Mouse (Mus musculus): ENCODE measurements around the gene Zan. TPM values are rescaled to one million over a fixed set of nuclear protein-coding genes. Genes with fewer than 3 reads are reported as not detected.

Zan gene
- polyA plus RNA-seq (2012; rRNA removed), result 0.02 and 0.06 TPM in 2 replicates

DNA sequence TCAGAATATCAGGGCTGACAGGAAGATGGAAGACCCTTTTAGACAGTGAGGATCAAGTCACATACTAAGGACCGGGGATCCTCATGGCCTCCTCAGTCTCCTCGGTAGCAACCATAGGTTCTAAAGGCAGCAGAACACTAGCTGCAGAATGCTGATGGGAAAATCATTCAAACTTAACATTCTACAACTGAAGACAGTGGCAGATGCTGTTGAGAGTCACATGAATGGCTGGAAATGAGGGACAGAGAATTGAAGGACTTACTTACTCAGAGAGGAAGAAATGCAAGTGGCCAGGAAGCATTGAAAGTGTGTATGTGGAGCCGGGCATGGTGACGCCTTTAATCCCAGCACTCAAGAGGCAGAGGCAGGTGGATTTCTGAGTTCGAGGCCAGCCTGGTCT lies at the start of gene Zan:
Gene Zan (minus strand): TSS at position 101 of the 400 bp plus-strand sequence.
- DNase-seq (ENCODE audit: low read depth in 1 of 2, low spot score in 2 of 2), result no peak
- H3K27me3 ChIP-seq (ENCODE audit: control insufficient read depth, insufficient read depth, low read length), result no peaks in the 10 kb centered on the region
- WGBS, result 81% methylated on average over 5 of the region's 5 CpGs
- H3K36me3 ChIP-seq (ENCODE audit: control insufficient read depth, insufficient read depth, low read length), result no peaks in the 10 kb centered on the region
- no peaks in the 10 kb centered on the region for H3K4me1 ChIP-seq (ENCODE audit: control insufficient read depth, insufficient read depth, insufficient read length)
- no peak within 1 kb of the TSS for H3K4me3 ChIP-seq (ENCODE audit: extremely low read depth, insufficient read depth, insufficient read length)
- TF ChIP-seq POLR2A (IDR thresholded peaks at IDR 0.05; ENCODE audit: low read depth, low read length) (no peak), CTCF (IDR thresholded peaks at IDR 0.05; ENCODE audit: extremely low read depth, insufficient read depth, insufficient read length, insufficient replicate concordance) (no peak)
- H3K27ac ChIP-seq (ENCODE audit: insufficient read depth, low read length), result no peak within 1 kb of the TSS

DNA sequence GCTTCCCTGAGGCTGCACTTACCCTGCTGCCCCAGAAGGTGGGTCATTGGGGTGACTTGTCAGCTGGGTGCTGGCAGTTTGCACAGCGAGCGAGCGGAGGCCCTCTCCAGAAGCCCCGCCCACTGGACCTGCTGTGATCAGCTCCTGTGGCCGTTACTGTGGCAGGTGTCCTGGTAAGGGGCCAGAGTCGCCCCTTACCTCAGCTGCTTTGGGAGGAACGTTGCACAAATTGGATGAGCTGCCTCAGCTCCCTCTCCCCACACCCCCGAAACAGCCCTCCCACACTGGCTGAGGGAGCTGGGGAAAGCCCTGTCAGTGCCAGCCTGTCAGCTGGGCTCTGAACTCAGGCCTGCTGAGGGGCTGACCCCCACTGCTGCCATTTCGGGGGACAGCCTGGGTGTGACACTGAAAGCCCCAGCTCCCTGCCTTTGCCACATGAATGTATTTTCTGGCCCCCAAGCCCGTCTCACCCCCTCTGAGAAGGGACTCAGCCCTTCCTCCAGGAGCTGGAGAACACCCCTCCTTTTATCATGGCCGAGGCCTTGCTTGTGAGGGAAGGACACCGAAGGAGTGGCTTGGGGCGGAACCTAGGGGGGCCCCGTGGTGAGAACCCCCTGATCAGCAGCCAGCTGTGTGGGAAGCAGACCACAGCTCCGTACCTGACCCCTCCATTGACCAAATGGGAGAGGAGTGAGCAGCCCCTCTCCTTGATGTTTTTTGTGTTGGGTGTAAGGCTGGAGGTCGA lies 49.5 kb upstream of the Zan start:
- Histone ChIP-seq H3K27me3 (ENCODE audit: control insufficient read depth, insufficient read depth, low read length) (no peaks in the 10 kb centered on the region), H3K27ac (ENCODE audit: insufficient read depth, low read length) (0 out of 2 replicates have a peak overlapping the region, but pooled peaks have one; percentile 24)
- WGBS, result 50% methylated on average over 16 of the region's 16 CpGs

DNA sequence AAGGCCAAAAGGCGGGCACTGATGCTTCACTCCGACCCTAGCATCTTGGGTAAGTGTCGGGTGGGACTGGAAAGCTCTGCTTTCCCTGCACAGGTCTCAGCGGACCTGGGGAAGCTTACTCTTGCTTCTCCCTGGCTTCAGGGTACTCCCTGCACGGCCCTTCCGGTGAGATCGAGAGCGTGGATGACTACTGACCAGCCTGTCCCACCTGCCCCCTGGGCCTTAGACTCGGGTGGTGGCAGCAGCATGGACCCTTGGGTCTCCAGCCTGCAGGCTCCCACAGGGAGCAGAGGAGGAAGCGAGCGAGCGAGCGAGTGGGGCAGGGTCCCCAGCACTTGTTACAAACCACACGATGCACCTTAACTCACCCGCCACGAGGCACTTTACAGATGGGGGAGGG lies 48.6 kb upstream of the Zan start:
- Histone ChIP-seq H3K4me3 (ENCODE audit: extremely low read depth, insufficient read depth, insufficient read length) (no peak overlapping the region), H3K4me1 (ENCODE audit: control insufficient read depth, insufficient read depth, insufficient read length) (peaks cover 4% of the 10 kb centered on the region; the same call in 1 of the 2 replicates), H3K27ac (ENCODE audit: insufficient read depth, low read length) (no peak overlapping the region), H3K36me3 (ENCODE audit: control insufficient read depth, insufficient read depth, low read length) (peaks cover 88% of the 10 kb centered on the region), H3K27me3 (ENCODE audit: control insufficient read depth, insufficient read depth, low read length) (no peaks in the 10 kb centered on the region)
- 84% methylated on average over 16 of the region's 16 CpGs for WGBS
- TF ChIP-seq CTCF (IDR thresholded peaks at IDR 0.05; ENCODE audit: extremely low read depth, insufficient read depth, insufficient read length, insufficient replicate concordance) (no peak), POLR2A (IDR thresholded peaks at IDR 0.05; ENCODE audit: low read depth, low read length) (no peak)
- no peak for DNase-seq (ENCODE audit: low read depth in 1 of 2, low spot score in 2 of 2)

More for the DNA sequence above, 49.5 kb upstream of the Zan start:
- peaks cover 80% of the 10 kb centered on the region for H3K36me3 ChIP-seq (ENCODE audit: control insufficient read depth, insufficient read depth, low read length)
- H3K4me3 ChIP-seq (ENCODE audit: extremely low read depth, insufficient read depth, insufficient read length), result no peak overlapping the region
- TF ChIP-seq POLR2A (IDR thresholded peaks at IDR 0.05; ENCODE audit: low read depth, low read length) (no peak), CTCF (IDR thresholded peaks at IDR 0.05; ENCODE audit: extremely low read depth, insufficient read depth, insufficient read length, insufficient replicate concordance) (no peak)
- H3K4me1 ChIP-seq (ENCODE audit: control insufficient read depth, insufficient read depth, insufficient read length), result peaks cover 4% of the 10 kb centered on the region; the same call in 1 of the 2 replicates
- no peak for DNase-seq (ENCODE audit: low read depth in 1 of 2, low spot score in 2 of 2)

DNA sequence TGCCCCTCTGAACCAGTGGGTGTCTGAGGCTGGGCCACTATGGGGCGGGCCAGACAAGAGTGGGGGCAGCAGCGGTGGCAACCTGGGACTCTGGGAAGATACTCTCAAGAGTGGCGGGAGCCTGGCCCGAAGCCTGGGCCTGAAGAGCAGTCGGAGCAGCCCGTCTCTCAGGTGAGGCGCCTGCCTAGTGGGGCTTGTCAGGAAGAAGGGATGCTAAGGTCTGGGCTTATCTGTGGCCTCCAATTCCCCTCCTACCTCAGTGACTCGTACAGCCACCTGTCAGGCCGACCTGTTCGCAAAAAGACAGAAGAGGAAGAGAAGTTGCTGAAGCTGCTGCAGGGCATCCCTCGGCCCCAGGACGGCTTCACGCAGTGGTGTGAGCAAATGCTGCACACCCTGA lies 47.8 kb upstream of the Zan start:
- no peak overlapping the region for H3K27ac ChIP-seq (ENCODE audit: insufficient read depth, low read length)
- H3K36me3 ChIP-seq (ENCODE audit: control insufficient read depth, insufficient read depth, low read length), result peaks cover 93% of the 10 kb centered on the region
- H3K4me3 ChIP-seq (ENCODE audit: extremely low read depth, insufficient read depth, insufficient read length), result no peak overlapping the region
- 87% methylated on average over 13 of the region's 13 CpGs for WGBS
- H3K4me1 ChIP-seq (ENCODE audit: control insufficient read depth, insufficient read depth, insufficient read length), result no peaks in the 10 kb centered on the region
- no peak for TF ChIP-seq CTCF (IDR thresholded peaks at IDR 0.05; ENCODE audit: extremely low read depth, insufficient read depth, insufficient read length, insufficient replicate concordance)
- TF ChIP-seq POLR2A (IDR thresholded peaks at IDR 0.05; ENCODE audit: low read depth, low read length), result no peak
- no peaks in the 10 kb centered on the region for H3K27me3 ChIP-seq (ENCODE audit: control insufficient read depth, insufficient read depth, low read length)
- no peak for DNase-seq (ENCODE audit: low read depth in 1 of 2, low spot score in 2 of 2)

DNA sequence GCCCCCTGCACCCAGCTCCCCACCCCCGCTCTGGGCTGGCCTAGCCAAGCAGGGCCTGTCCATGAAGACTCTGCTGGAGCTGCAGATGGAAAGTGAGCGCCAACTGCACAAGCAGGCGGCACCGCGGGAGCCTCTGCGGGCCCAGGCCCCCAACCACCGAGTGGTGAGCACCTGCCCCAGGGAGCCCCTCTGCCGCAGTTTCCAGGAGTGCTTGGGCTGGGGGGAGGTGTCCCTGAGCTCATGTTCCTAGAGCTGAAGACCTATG lies 47.3 kb upstream of the Zan start:
- no peak for TF ChIP-seq CTCF (IDR thresholded peaks at IDR 0.05; ENCODE audit: extremely low read depth, insufficient read depth, insufficient read length, insufficient replicate concordance)
- no peak for TF ChIP-seq POLR2A (IDR thresholded peaks at IDR 0.05; ENCODE audit: low read depth, low read length)
- H3K27ac ChIP-seq (ENCODE audit: insufficient read depth, low read length), result no peak overlapping the region
- no peak overlapping the region for H3K4me3 ChIP-seq (ENCODE audit: extremely low read depth, insufficient read depth, insufficient read length)
- 90% methylated on average over 8 of the region's 8 CpGs for WGBS
- H3K27me3 ChIP-seq (ENCODE audit: control insufficient read depth, insufficient read depth, low read length), result no peaks in the 10 kb centered on the region
- H3K4me1 ChIP-seq (ENCODE audit: control insufficient read depth, insufficient read depth, insufficient read length), result no peaks in the 10 kb centered on the region
- no peak for DNase-seq (ENCODE audit: low read depth in 1 of 2, low spot score in 2 of 2)
- peaks cover 93% of the 10 kb centered on the region for H3K36me3 ChIP-seq (ENCODE audit: control insufficient read depth, insufficient read depth, low read length)

DNA sequence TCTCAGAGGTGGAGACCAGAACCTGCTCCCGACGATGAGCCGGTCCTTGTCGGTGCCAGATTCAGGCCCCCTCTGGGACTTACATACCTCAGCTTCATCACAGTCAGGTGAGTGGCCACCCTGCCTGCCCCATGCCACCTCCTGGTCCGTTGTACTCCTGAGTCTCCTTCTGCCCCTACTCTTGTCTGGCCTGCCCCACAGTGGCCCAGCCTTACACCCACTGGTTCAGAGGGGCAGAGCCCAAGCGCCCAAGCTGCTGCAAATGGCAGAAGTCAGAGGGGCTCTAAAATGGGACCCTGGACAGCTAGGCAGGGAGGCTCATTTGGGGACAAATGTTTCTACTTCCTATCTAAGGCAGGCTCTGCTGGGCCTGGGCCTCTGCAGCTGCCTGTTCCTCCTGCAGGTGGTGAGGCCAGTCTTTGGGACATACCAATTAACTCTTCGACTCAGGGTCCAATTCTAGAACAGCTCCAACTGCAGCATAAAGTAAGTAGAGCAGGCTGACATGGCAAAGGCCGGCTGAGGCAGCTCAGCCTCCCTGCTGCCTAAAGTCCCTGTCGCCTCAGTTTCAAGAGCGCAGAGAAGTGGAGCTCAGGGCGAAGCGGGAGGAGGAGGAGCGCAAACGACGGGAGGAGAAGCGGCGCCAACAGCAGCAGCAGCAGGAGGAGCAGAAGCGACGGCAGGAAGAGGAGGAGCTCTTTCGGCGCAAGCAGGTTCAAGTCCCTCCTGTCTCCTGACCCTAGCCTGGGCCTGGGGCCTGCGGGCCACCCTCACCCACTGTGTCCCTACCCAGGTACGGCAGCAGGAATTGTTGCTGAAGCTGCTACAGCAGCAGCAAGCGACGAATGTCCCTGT lies 46.8 kb upstream of the Zan start:
- Histone ChIP-seq H3K27me3 (ENCODE audit: control insufficient read depth, insufficient read depth, low read length) (no peaks in the 10 kb centered on the region), H3K4me1 (ENCODE audit: control insufficient read depth, insufficient read depth, insufficient read length) (no peaks in the 10 kb centered on the region), H3K27ac (ENCODE audit: insufficient read depth, low read length) (no peak overlapping the region), H3K36me3 (ENCODE audit: control insufficient read depth, insufficient read depth, low read length) (peaks cover 91% of the 10 kb centered on the region), H3K4me3 (ENCODE audit: extremely low read depth, insufficient read depth, insufficient read length) (no peak overlapping the region)
- 89% methylated on average over 25 of the region's 25 CpGs for WGBS
- DNase-seq (ENCODE audit: low read depth in 1 of 2, low spot score in 2 of 2), result no peak
- no peak for TF ChIP-seq CTCF (IDR thresholded peaks at IDR 0.05; ENCODE audit: extremely low read depth, insufficient read depth, insufficient read length, insufficient replicate concordance)
- no peak for TF ChIP-seq POLR2A (IDR thresholded peaks at IDR 0.05; ENCODE audit: low read depth, low read length)

Measured in spleen, adult 2 months (tissue).